Mouse (Mus musculus): ENCODE data around the gene Cactin.

DNA sequence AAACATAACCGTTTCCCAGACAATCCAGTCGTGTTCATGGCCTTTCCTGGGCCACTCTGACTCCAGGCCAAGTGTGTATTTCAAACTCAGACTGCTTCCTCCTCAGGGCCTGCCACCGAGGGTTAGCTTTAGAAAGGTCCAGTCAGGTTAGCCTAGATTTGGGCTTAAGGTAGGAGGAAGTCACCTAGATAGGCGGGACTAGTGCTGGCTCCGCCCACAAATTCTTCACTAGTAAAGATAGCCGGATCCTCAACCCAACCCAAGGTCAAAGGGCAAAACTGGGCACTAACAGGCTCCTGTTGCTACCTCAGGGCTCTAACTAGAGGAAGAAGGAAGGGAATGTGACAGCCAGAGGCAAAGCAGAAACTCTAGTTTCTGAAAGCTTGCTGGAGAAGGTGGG, 34.3 kb upstream of the Cactin start:
- TF ChIP-seq GATA1 (IDR thresholded peaks at IDR 0.05; ENCODE audit: low read length) (no peak), TAL1 (IDR thresholded peaks at IDR 0.05; ENCODE audit: low read length) (no peak)
